Mouse (Mus musculus) adrenal gland (tissue): Measurements from ENCODE around the gene Fbxw21.

Experiments
- intact Hi-C: fragments of 180-260 bp; cut with DNase I; formaldehyde crosslinking; loops from one replicate; pipeline ENCODE4 v1.15.1; 2025

The Fbxw21 gene

DNA sequence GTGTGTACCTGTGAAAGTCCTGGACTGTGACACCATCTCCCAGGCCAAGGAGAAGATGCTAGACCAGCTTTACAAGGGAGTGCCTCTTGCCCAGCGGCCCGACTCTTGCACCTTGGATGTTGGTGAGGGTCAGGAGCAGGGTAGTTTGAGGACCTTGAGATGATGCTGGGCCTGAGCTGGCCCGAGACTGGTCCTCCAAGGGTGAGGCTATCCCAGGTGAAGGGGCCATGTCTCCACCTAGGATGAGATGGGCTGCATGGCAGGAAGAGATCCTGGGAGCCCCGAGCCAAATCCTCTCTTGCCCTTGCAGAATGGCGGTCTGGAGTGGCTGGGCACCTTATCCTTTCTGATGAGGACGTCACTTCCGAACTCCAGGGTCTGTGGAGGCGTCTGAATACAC is 48.5 kb downstream of the Fbxw21 start:
- intact Hi-C loops: no loop called here

DNA sequence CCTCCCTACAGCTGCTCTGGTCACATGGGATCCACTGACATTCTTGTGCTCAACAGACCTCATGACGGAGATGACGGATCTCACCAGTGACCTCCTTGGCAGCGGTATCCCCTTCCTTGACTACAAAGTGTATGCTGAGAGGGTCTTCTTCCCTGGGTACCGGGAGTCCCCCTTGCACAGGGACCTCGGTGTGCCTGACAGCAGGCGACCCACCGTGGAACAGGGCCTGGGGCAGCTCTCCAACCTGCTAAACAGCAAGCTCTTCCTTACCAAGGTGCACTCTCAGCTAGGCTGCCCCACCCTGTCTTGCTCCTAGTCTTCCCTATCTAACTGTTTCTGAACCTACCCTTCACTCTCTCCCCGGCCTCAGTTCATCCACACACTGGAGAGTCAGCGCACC is 50.2 kb downstream of the Fbxw21 start:
- intact Hi-C loops: no loop called here

DNA sequence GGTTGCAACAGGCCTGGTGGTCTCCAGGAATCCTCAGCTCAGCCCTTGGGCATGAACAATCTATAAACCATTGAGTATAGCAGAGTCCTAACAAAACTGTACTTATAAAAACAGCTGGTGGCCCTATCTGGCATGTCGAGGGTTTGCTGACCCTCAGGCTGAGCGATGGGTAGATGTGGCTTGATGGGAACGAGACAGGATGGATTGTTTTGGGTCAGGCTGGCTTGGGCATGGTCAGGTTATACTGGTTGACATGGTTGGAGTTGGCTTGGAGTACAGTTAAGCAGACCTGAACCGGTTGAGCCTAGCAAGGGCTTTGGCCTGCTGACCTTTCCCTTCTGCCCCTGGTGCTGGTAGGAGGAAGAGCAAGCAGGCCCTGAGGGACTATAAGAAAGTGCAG is 50.7 kb downstream of the Fbxw21 start:
- intact Hi-C loops: no loop called here

DNA sequence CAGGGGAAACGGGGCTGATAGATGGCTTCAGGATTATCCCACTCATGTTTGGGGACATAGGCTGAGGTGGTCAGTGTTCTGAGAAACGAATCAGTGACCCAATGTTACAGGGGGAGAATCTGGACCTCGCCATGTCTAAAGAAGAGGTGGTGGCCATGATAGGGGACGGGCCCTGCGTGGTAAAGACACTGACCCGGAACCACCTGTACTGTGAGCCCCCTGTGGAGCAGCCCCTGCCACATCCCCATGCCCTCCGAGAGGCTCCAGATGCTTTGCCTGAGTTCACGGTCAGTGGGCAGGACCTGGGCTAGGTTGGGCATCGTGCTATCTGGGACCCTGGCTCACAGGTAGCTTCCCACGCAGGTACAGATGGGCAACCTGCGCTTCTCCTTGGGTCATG is 51.6 kb downstream of the Fbxw21 start:
- intact Hi-C loops: no loop called here

DNA sequence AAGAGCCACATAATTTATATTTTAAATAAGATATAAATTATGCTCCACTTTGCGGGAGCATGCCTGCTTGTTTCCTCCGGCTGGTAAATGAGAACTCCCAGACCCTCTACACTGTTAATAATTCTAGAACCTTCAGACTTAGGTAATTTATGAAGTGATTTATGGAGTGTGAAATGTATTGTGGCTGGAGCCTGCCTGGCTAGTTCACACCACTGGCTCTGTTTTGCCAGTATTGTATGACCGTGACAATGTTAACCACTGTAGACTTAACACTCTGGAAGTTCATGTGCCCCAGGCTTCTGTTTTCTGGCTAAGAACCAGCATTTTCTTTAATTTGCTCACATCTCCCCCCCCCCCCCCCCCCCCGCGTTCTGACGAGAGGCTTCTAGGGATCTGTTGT is 54.5 kb downstream of the Fbxw21 start:
- intact Hi-C loops: no loop called here

DNA sequence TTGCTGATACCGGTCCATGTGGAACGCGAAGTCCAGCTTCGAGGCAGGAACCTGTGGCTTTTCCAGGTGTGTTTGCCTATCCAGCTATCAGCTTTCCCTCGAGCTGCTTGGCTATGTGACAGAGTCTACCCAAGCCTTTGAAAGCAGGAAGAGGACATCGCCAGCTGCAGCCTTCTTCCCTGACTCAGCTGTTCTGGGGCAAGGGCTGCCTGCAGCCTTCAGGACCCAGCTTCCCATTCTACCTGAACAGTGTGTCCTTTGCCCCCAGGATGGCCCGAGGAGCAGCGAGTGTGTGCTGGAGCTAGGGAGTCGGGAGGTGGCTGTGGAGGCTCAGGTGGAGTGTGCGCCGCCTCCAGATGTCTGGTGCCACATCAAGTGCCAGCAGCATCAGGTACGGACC is 56.2 kb downstream of the Fbxw21 start:
- intact Hi-C loops: no loop called here

DNA sequence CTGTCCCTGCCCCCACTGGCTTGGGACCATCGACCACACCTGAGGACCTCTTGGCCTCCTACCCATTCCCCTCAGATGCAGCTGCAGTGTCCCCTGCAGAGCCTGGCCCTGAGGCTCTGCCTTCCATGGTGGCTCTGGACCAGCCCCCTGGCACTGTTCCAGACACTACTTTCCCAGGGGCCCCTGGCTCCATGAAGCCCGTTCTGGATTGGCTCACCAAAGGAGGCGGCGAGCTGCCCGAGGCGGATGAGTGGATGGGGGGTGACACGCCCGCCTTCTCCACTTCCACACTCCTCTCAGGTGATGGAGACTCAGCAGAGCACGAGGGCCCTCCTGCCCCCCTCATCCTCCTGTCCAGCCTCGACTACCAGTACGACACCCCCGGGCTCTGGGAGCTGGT is 56.8 kb downstream of the Fbxw21 start:
- intact Hi-C loops: no loop called here

DNA sequence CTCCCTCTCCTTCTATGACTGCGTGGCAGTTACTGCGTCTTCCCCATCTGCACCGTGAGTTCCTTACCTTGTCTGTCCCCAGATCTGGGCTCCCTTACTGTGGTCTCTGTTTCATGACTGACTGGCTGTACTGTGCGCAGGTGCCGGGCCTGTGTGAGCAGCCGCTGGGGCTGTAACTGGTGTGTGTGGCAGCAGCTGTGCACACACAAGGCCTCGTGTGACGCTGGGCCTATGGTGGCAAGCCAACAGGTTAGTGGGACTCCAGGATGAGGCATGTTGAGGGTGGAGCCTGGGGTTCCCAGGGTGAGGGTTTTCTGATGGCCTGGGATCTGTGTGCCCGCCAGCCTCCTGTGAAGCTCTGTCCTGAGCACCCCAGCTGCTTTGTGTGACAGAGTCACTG is 57.8 kb downstream of the Fbxw21 start:
- intact Hi-C loops: no loop called here

DNA sequence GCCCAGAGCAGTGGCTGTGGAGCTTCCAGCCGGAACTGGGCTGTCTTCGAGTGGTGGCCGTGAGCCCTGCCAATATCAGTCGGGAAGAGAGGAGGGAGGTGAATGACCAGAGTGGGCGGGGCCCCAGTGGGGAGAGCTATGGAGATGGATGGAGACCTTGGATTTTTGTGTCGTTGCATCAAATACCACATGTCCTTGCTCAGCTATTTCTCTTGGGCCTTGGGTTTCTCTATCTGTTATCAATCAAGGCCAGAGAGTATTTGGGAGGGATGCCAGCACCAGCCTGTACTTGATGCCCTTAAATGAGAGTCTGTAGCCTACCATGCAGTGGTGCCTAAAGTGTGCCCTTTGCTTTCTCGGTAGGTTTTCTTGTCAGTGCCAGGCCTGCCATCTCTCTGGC is 58.6 kb downstream of the Fbxw21 start:
- intact Hi-C loops: no loop called here

DNA sequence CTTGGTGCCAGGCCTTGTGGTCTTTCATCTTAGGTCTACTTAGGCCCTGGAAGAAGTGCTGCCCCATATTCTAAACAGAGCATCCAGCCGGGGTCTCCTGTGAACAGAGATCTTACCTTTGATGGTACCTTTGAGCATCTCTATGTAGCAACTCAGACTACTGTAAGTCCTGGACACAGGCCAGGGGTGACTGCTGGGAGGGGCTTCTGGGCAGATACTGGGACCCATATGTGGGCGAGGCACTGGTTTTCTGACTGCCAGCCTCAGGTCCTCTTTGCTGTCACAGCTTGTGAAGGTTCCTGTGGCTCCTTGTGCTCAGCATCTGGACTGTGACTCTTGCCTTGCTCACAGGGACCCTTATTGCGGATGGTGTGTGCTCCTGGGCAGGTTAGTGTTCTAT is 59.3 kb downstream of the Fbxw21 start:
- intact Hi-C loops: no loop called here

DNA sequence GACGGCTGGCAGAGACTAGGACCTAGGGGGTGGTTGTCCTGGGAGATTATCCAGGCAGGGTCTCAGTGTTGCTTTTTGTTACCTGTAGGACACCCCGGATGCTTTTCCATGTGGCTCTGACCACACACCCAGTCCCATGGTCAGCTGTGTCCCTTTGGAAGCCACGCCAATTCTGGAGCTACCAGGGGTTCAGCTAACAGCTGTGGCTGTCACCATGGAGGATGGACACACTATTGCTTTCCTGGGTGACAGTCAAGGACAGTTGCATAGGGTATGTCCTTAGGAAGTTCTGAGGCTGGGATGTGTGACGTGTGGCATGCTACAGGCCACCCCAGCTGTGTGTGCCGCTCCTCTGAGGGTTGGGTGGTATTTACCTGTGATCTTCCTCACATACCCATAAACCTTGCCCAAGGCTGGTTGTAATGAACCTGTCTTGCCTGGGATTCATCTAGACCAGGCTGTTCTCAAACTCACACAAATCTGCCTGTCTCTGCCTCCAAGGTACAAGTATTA is 59.9 kb downstream of the Fbxw21 start:
- intact Hi-C loops: no loop called here

DNA sequence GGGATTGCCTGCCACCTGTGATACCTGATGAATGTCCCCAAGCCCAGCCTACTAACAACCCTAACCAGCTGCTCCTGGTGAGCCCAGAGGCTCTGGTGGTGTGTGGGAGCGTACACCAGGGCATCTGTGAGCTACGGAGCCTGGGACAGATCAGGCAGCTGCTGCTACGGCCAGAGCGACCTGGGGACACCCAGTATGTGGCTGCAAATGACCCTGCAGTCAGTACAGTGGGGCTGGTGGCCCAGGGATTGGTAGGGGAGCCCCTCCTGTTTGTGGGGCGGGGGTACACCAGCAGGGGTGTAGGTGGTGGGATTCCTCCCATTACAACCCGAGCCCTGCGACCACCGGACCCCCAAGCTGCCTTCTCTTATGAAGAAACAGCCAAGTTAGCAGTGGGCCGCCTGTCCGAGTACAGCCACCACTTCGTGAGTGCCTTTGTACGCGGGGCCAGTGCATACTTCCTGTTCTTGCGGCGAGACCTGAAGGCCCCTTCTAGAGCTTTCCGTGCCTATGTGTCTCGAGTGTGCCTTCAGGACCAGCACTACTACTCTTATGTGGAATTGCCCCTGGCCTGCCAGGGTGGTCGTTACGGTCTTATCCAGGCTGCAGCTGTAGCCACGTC is 61.4 kb downstream of the Fbxw21 start:
- intact Hi-C loops: no loop called here

DNA sequence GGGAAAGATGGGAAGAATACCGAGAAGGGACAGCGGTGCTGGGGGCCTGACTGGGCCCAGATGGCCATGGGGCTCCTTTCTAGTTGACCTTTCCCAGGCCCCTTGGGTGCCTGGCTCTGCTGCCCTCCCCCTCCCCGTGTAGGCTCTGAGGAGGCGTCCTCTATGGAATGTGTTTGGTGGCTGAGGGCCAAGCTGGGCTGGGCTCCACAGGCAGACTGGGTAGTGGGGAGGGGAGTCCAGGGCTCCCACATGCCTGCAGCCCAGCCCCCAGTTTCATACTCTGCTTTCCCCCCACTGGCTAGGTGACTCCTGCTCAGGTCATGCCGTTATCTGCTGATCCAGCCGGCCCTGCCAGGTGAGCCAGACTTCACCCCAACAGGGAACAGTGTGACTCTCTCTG is 62.9 kb downstream of the Fbxw21 start:
- intact Hi-C loops: no loop called here

DNA sequence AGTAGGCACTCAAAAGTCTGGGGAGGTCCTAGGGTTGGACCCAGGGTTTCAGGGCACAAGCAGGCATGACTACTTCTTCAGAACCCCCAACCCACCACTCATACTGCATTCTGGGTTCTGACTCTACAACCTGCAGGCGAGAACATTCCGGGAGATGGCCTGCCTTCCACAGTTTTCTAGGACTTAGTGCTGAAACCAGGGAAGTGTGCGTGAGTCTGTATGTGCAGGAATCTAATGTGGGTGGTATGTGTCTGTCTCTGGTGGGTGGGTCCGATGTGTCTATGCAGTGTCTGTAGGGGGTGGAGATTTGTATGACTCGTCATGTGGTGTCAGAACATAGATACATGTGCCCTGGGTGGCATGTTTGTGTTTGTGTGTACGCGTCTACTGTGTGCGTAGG is 63.5 kb downstream of the Fbxw21 start:
- intact Hi-C loops: no loop called here

DNA sequence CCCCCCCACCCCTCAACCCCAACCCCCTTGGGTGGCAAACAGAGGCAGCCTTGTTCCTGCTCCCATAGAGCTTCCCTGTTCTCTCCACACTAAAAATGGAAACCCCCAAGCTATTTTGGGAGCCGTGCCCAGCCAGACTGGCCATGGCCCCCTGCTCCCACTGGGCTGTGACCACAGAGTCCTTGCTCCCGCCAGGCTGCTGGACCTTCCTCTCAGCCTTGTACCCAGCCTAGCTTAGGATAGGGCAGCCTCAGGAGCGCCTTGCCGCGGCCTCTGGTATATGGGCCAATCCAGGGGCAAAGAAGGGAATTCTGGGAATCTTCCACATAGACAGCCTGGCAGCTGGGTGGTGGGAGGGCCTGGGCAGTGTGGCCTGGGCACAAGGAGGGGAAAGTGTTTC is 64.0 kb downstream of the Fbxw21 start:
- intact Hi-C loops: no loop called here

DNA sequence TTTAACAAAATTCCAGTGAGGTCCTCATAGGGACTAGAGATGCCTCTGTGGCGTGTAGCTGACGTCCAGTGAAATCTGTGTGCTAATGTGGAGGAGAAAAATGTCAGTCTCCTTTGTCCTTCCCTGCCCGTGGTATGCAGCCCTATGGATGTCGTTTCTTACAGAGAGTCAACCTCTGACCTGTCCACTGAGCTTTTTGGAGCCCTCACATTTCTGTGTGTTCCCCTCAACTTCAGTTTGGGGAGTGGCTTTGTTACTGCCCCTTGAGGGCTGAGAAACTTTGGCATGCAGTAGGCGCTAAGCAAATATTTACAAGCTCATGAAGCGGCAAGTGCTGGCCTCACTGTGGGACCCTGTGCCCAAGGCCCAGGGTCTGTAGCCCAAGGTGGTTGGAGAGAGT is 64.5 kb downstream of the Fbxw21 start:
- intact Hi-C loops: no loop called here

DNA sequence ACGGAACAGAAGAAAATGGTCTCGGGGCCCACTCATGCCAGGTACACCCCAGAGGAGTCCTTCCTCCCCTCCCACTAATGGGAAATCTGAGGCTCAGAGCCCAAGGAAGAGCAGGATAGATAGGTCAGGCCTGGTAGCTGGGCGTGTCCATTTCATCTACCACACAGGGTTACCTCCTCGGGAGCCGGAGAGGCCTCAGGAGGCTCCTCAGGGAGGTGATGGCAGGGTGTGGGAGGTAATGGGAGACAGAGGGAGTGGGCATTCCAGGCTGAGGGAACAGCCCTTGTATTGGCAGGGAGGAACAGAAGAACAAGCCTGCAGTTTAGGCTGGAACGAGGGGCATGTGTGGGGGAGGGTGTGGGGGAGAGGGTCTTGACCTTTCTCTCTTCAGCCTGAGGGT is 65.0 kb downstream of the Fbxw21 start:
- intact Hi-C loops: no loop called here

DNA sequence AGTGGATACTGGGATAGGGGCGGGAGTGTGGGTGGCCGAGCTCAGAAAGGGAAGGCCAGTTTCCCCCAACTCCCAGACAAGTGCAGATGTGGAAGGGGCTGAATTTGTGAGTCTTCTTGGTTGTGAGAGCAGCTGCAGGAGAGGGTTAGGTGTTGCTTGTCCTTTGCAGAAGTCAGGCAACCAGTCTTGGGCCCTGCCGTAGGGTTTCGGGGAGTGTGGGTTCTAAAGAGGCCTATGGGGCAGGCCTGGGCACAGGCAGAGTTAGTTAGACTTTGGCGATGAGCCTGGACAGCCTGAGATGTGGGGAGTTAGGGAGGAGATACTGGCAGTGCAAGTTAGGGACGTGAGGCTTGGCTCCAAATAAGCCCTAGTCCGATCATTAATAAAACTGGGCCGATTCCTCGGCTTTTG is 65.6 kb downstream of the Fbxw21 start:
- intact Hi-C loops: no loop called here

DNA sequence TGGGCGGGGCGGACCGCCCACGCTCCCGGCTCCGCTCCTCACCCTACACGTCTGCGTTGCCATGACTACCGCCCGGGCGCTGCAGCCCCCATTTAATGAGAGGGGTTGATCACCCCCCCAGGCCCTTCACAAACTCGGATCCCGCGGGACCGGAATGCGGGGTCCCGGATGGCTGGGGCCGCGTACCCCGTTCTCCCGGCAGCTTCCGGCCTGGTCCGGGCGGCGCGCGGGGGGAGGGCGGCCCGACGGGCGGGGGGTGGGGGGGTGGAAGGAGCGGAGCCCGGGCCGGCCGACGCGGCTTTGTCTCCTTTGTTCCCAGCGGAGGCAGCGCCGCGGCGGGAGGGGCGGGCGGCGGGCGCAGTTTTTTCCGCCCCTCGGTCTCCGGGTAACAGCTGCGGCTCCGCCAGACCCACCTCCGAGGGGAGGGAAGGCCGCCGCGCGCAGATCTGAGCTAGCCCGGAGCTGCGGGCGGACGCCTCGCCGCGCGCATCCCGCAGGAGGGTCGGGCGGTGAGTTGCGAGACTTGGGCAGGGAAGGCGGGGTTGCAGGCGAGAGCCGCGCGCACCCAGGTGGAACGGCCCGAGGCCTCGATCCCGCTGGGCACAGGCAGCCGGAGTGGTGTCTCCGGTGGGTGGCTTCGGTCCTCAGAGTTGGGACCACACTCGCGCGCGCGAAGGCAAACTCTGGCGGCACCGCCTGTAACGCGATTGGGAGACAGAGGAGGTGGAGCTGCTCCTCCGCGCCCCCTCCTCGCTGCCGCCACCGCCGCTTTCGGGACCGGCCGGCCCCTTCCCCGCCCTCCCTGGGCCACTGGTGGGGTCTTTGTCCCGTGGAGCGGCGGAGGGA is 66.5 kb downstream of the Fbxw21 start, which contains the start of gene Plxnb1:
TSS of gene Plxnb1 (plus strand) at position 253 of the 846 bp plus-strand sequence.
- intact Hi-C loops: no loop called here

DNA sequence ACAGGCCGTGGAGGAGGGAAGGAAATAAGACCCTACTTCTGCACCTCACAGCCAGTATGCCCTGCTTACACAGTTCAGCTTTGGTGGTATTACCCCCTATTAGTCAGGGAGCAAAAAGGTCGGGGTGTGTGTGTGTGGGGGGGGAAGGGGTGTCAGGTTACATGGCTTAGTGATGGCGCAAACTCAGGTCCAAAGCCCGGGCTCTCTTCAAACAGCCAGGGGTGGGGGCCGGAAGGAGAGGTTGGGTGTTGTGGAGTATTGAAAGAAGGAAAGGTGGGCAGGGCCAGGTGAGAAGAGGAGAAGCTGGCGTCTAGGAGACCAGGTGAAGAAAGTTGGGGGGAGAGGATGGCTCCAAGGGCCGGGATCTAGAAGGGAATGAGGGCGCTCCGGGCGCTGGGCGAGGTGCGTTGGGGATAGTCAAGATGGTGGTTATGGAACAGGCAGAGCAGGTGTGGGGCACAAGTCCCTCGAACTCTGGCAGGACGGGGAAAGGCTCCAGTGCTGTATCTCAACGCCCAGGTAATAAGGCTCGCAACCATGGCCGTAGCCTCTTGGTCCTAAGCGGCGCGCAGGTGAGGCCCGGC is 67.2 kb downstream of the Fbxw21 start:
- intact Hi-C loops: no loop called here

DNA sequence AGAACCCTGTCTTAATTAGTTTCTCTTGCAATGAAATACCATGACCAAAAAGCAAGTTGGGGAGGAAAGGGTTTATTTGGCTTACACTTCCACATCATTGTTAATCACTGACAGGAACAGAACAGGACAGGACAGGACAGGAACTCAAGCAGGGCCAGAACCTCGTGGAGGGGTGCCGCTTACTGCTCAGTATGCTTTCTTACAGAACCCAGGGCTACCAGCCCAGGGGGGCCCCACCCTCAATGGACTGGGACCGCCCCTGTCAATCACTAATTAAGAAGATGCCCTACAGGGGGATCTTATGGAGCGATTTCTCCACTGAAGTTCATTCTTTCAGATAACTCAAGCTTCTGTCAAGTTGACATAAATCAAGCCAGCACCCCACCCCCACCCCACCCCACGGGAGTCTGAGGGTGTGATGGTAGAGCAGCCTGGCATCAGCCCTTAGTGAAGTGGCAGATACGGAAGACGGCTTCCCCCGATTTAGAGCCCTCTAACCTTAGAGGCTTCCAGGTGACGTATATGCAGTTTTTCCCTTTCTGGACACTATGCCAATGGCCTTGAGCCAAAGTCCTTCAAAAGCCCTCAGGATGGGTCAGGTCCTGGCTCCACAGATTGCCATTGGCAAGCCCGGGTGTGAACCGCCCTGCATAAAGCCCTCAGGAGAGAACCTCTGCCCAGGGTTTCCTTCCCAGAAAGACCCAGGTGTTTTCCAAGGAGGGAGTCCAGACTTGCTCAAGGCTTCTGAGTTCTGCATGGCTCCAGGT is 67.9 kb downstream of the Fbxw21 start:
- intact Hi-C loops: no loop called here

DNA sequence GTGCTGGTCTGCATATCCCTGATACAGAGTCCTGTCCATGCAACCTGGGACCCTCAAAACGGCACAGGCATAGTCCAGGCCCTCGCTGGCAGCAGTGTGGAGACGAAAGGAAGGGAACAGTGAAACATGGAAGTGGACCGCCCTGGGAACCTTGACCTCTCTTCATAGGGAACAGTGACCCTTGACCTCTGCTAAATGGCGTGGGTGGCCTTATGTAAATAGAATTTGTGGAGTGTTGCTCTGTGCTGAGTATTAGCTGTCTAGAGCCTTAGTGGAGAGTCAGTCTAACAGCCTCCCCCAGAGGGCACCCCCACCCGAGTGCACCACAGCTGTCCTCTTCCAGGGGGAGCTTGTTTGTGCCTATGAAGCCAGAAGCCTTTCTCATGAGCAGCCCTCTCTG is 69.0 kb downstream of the Fbxw21 start:
- intact Hi-C loops: no loop called here
